Mouse (Mus musculus): ENCODE measurements around the gene Dennd6a.

GRCm38 (mm10) chr14:26595167-26595566 is 21.5 kb downstream of the Dennd6a start:
- no peak for TF ChIP-seq CTCF (IDR thresholded peaks at IDR 0.05; ENCODE audit: low read depth, low read length)
- TF ChIP-seq POLR2A (IDR thresholded peaks at IDR 0.05; ENCODE audit: borderline replicate concordance, low read depth, low read length) = no peak

Measured in bone marrow macrophage, adult 2 months (primary cell).